Mouse (Mus musculus) lung, postnatal 0 days (tissue): ENCODE results near the gene Scn5a. TPM values are rescaled to one million over a fixed set of nuclear protein-coding genes. Genes with fewer than 3 reads are reported as not detected.

Experiments
- ATAC-seq: fragments of 200-750 bp; cut with Nextera tagmentation; 2 replicates; pipeline ENCODE4 v1.8.0; 2017; ENCODE audit warnings: moderate library complexity
- DNase-seq: peaks from one replicate; pipeline ENCODE4 v3.0.0-alpha.2; 2016; ENCODE audit warnings: low spot score
- H3K27ac ChIP-seq: fragments of 300-500 bp; sonication (generic); 2 replicates; pipeline ENCODE4 v1.5.1; 2014; ENCODE audit warnings: antibody characterized with exemption, mild to moderate bottlenecking, low read length, mixed read lengths
- H3K27me3 ChIP-seq: fragments of 300-500 bp; sonication (generic); replicated peaks from 2 replicates; pipeline ENCODE4 v1.6.1; 2014; ENCODE audit warnings: low read length, mixed read lengths; ENCODE audit not compliant: insufficient read depth
- H3K36me3 ChIP-seq: fragments of 300-500 bp; sonication (generic); 2 replicates; pipeline ENCODE4 v1.6.1; 2014; ENCODE audit warnings: low read length, mixed read lengths; ENCODE audit not compliant: insufficient read depth
- H3K4me1 ChIP-seq: fragments of 300-500 bp; sonication (generic); 2 replicates; pipeline ENCODE4 v1.6.1; 2014; ENCODE audit warnings: antibody characterized with exemption, low read depth, low read length, mixed read lengths; ENCODE audit not compliant: insufficient read depth
- H3K4me2 ChIP-seq: fragments of 300-500 bp; sonication (generic); replicated peaks from 2 replicates; pipeline ENCODE4 v1.6.1; 2014; ENCODE audit warnings: low read depth, mild to moderate bottlenecking, low read length, moderate library complexity, mixed read lengths
- H3K4me3 ChIP-seq: fragments of 300-500 bp; sonication (generic); 2 replicates; pipeline ENCODE4 v1.5.1; 2014; ENCODE audit warnings: low read depth, low read length
- H3K9ac ChIP-seq: fragments of 300-500 bp; sonication (generic); replicated peaks from 2 replicates; pipeline ENCODE4 v1.6.1; 2014; ENCODE audit warnings: low read depth, mild to moderate bottlenecking
- H3K9me3 ChIP-seq: fragments of 300-500 bp; sonication (generic); 2 replicates; pipeline ENCODE4 v1.6.1; 2016; ENCODE audit warnings: low read length, mixed read lengths
- CTCF ChIP-seq: IDR thresholded peaks from 2 replicates; pipeline ENCODE4 v1.5.1; 2016; ENCODE audit warnings: antibody characterized with exemption, mild to moderate bottlenecking
- EP300 ChIP-seq: IDR thresholded peaks from 2 replicates; pipeline ENCODE4 v1.6.1; 2016; ENCODE audit warnings: antibody characterized with exemption, mild to moderate bottlenecking, control low read depth
- WGBS: fragments of 180-500 bp; shearing (Covaris S2); extraction: QIAGEN DNeasy Blood & Tissue Kit; methylation state at CpG from one replicate; pipeline ENCODE4 v1.1.7; 2014; 5-methylcytosine and 5-hydroxymethylcytosine counted together
- polyA plus RNA-seq: library from polyadenylated mRNA; unstranded; fragments of >200 nt; fragmentation: Nextera tagmentation; extraction: Ambion mirVana; gene quantifications from 2 replicates; pipeline ENCODE4 v1.2.1, GENCODE M21; 2015

Gene Scn5a
- 0.23 and 0.32 TPM in 2 replicates for polyA plus RNA-seq

- Histone ChIP-seq H3K4me3 (peak within 1 kb of the TSS; percentile 53), H3K4me1 (no peaks in the 10 kb centered on the region), H3K36me3 (no peaks in the 10 kb centered on the region), H3K9ac (peak within 1 kb of the TSS; percentile 16; the same call in 1 of the 2 replicates), H3K9me3 (no peaks in the 10 kb centered on the region), H3K27ac (no peak within 1 kb of the TSS), H3K27me3 (peaks cover 33% of the 10 kb centered on the region), H3K4me2 (peak within 1 kb of the TSS; percentile 93)
- WGBS = 2% methylated on average over 39 of the region's 99 CpGs
- ATAC-seq (peak; percentile 85), DNase-seq (peak; percentile 30)
- TF ChIP-seq EP300 (no peak), CTCF (peak; percentile 26; the same call in 1 of the 2 replicates)
Measured at GRCm38 (mm10) chr9:119578636-119579438, at the start of gene Scn5a. Gene Scn5a (minus strand): TSS chr9:119579016.

- no peak overlapping the region for H3K27ac ChIP-seq
- no peak overlapping the region for H3K4me3 ChIP-seq
- no peaks in the 10 kb centered on the region for H3K9me3 ChIP-seq
- no peaks in the 10 kb centered on the region for H3K36me3 ChIP-seq
- no peaks in the 10 kb centered on the region for H3K4me1 ChIP-seq
- no peak overlapping the region for H3K9ac ChIP-seq
- no peak for TF ChIP-seq CTCF
- TF ChIP-seq EP300 = no peak
- 57% methylated on average over 6 of the region's 6 CpGs for WGBS
- no peak for DNase-seq
- H3K27me3 ChIP-seq = no peaks in the 10 kb centered on the region; the same call in 1 of the 2 replicates
- no peak overlapping the region for H3K4me2 ChIP-seq
- no peak for ATAC-seq
Measured at GRCm38 (mm10) chr9:119627227-119627626, 48.4 kb upstream of the Scn5a start.

- no peak overlapping the region for H3K9ac ChIP-seq
- WGBS = 65% methylated on average over 4 of the region's 4 CpGs
- H3K4me2 ChIP-seq = no peak overlapping the region
- DNase-seq = no peak
- no peak for TF ChIP-seq CTCF
- TF ChIP-seq EP300 = no peak
- H3K27me3 ChIP-seq = no peaks in the 10 kb centered on the region; the same call in 1 of the 2 replicates
- no peaks in the 10 kb centered on the region for H3K4me1 ChIP-seq
- H3K4me3 ChIP-seq = no peak overlapping the region
- ATAC-seq = no peak
- no peak overlapping the region for H3K27ac ChIP-seq
- no peaks in the 10 kb centered on the region for H3K36me3 ChIP-seq
- no peaks in the 10 kb centered on the region for H3K9me3 ChIP-seq
Measured at GRCm38 (mm10) chr9:119624151-119624550, 45.3 kb upstream of the Scn5a start.

- no peak overlapping the region for H3K9ac ChIP-seq
- no peak overlapping the region for H3K4me3 ChIP-seq
- no peak overlapping the region for H3K27ac ChIP-seq
- ATAC-seq = no peak
- no peak overlapping the region for H3K4me2 ChIP-seq
- no peaks in the 10 kb centered on the region for H3K9me3 ChIP-seq
- 68% methylated on average over 6 of the region's 6 CpGs for WGBS
- no peaks in the 10 kb centered on the region for H3K36me3 ChIP-seq
- H3K27me3 ChIP-seq = no peaks in the 10 kb centered on the region
- no peak for DNase-seq
- TF ChIP-seq CTCF = no peak
- no peak for TF ChIP-seq EP300
- H3K4me1 ChIP-seq = no peaks in the 10 kb centered on the region
Measured at GRCm38 (mm10) chr9:119614798-119615197, 36.0 kb upstream of the Scn5a start.

DNA sequence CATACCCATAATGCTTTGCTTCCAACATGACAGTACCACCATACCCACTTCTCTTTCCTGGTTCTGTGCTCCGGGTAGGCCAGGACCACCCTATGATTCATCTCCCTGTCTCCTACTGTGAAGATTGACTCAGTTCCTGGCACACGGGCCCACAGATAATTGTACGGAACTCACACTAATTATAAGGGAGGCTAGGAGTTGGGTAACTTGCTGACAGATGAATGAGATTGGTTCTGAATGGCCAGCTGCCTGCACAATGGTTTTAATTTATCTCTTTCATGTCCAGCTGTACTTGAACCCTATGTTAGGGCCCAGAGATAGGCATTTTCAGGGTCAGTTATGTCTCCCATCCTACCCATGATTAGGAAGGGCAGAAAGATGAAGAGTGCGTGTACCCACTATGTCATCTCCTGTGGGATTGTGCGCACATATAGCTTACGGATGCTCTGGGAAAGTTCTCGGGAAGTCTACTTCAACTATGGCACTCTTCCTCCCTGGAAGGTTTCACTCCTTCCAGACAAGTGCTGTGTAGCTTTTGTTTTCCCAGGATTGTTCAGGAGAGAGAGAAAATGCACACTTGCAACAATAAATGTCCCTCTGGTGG is 31.8 kb upstream of the Scn5a start:
- Histone ChIP-seq H3K4me3 (no peak overlapping the region), H3K9ac (no peak overlapping the region), H3K4me1 (no peaks in the 10 kb centered on the region), H3K9me3 (no peaks in the 10 kb centered on the region), H3K27ac (no peak overlapping the region), H3K4me2 (no peak overlapping the region), H3K27me3 (no peaks in the 10 kb centered on the region), H3K36me3 (no peaks in the 10 kb centered on the region)
- TF ChIP-seq CTCF = no peak
- no peak for TF ChIP-seq EP300
- ATAC-seq (no peak), DNase-seq (no peak)
- WGBS = 81% methylated on average over 7 of the region's 7 CpGs

GRCm38 (mm10) chr9:119606906-119607305 is 28.1 kb upstream of the Scn5a start:
- DNase-seq (no peak), ATAC-seq (no peak)
- no peak overlapping the region for H3K9ac ChIP-seq
- WGBS = 86% methylated on average over 5 of the region's 5 CpGs
- H3K27ac ChIP-seq = no peak overlapping the region
- H3K9me3 ChIP-seq = no peaks in the 10 kb centered on the region
- H3K36me3 ChIP-seq = no peaks in the 10 kb centered on the region
- no peaks in the 10 kb centered on the region for H3K27me3 ChIP-seq
- TF ChIP-seq EP300 = no peak
- TF ChIP-seq CTCF = no peak
- no peak overlapping the region for H3K4me3 ChIP-seq
- H3K4me2 ChIP-seq = no peak overlapping the region
- no peaks in the 10 kb centered on the region for H3K4me1 ChIP-seq
